Mouse (Mus musculus): ENCODE measurements at regions not wholly inside any gene's neighbourhood (a gene's known extent, or its start where the extent isn't known, plus 50 kb on each side); places are given as distances from the start of the nearest gene placed in this dataset.

GRCm38 (mm10) chr2:27812946-27813345 is 73.3 kb upstream of the Col5a1 start:
- Histone ChIP-seq H3K9me3 (ENCODE audit: control insufficient read depth, low read length) (no peaks in the 10 kb centered on the region), H3K27me3 (ENCODE audit: control insufficient read depth, insufficient read depth, low read length) (no peaks in the 10 kb centered on the region), H3K4me3 (ENCODE audit: low read depth, low read length) (no peak overlapping the region), H3K4me1 (ENCODE audit: control insufficient read depth, insufficient read depth, low read length) (peaks cover 12% of the 10 kb centered on the region), H3K27ac (replicated peaks; ENCODE audit: low read depth, low read length) (no peak overlapping the region), H3K9ac (ENCODE audit: low read length) (no peak overlapping the region), H3K36me3 (ENCODE audit: control insufficient read depth, insufficient read depth, low read length) (no peaks in the 10 kb centered on the region), H3K4me2 (ENCODE audit: low read depth, severe bottlenecking) (no peak overlapping the region)
- 15% methylated on average over 3 of the region's 3 CpGs for WGBS
- DNase-seq (ENCODE audit: low spot score) (no peak), ATAC-seq (ENCODE audit: insufficient number of reproducible peaks, low FRiP score, low TSS enrichment, low read depth) (no peak)

- H3K27me3 ChIP-seq (ENCODE audit: control insufficient read depth, insufficient read depth, low read length), result no peaks in the 10 kb centered on the region
- H3K4me3 ChIP-seq (ENCODE audit: low read depth, low read length), result no peak overlapping the region
- no peaks in the 10 kb centered on the region for H3K9me3 ChIP-seq (ENCODE audit: control insufficient read depth, low read length)
- no peak overlapping the region for H3K4me2 ChIP-seq (ENCODE audit: low read depth, severe bottlenecking)
- H3K27ac ChIP-seq (replicated peaks; ENCODE audit: low read depth, low read length), result no peak overlapping the region
- ATAC-seq (ENCODE audit: insufficient number of reproducible peaks, low FRiP score, low TSS enrichment, low read depth) (peak; percentile 39; the same call in 1 of the 2 replicates), DNase-seq (ENCODE audit: low spot score) (peak; percentile 67)
- H3K9ac ChIP-seq (ENCODE audit: low read length), result no peak overlapping the region
- peaks cover 12% of the 10 kb centered on the region for H3K4me1 ChIP-seq (ENCODE audit: control insufficient read depth, insufficient read depth, low read length)
- H3K36me3 ChIP-seq (ENCODE audit: control insufficient read depth, insufficient read depth, low read length), result no peaks in the 10 kb centered on the region
- WGBS, result 8% methylated on average over 6 of the region's 6 CpGs
Measured at GRCm38 (mm10) chr2:27813370-27813769, 72.9 kb upstream of the Col5a1 start.

GRCm38 (mm10) chr2:27818656-27819055 is 67.6 kb upstream of the Col5a1 start:
- DNase-seq (ENCODE audit: low spot score), result no peak
- 50% methylated on average over 4 of the region's 4 CpGs for WGBS
- H3K9me3 ChIP-seq (ENCODE audit: control insufficient read depth, low read length), result no peaks in the 10 kb centered on the region
- no peak overlapping the region for H3K4me3 ChIP-seq (ENCODE audit: low read depth, low read length)
- peaks cover 5% of the 10 kb centered on the region for H3K4me1 ChIP-seq (ENCODE audit: control insufficient read depth, insufficient read depth, low read length)
- H3K36me3 ChIP-seq (ENCODE audit: control insufficient read depth, insufficient read depth, low read length), result no peaks in the 10 kb centered on the region
- no peak for ATAC-seq (ENCODE audit: insufficient number of reproducible peaks, low FRiP score, low TSS enrichment, low read depth)
- no peaks in the 10 kb centered on the region for H3K27me3 ChIP-seq (ENCODE audit: control insufficient read depth, insufficient read depth, low read length)
- H3K9ac ChIP-seq (ENCODE audit: low read length), result no peak overlapping the region; the same call in 1 of the 2 replicates
- H3K4me2 ChIP-seq (ENCODE audit: low read depth, severe bottlenecking), result no peak overlapping the region
- no peak overlapping the region for H3K27ac ChIP-seq (replicated peaks; ENCODE audit: low read depth, low read length)

- H3K9me3 ChIP-seq (ENCODE audit: control insufficient read depth, low read length), result no peaks in the 10 kb centered on the region
- H3K4me3 ChIP-seq (ENCODE audit: low read depth, low read length), result no peak overlapping the region
- H3K27ac ChIP-seq (replicated peaks; ENCODE audit: low read depth, low read length), result no peak overlapping the region
- peaks cover 6% of the 10 kb centered on the region; the same call in 1 of the 2 replicates for H3K4me1 ChIP-seq (ENCODE audit: control insufficient read depth, insufficient read depth, low read length)
- H3K9ac ChIP-seq (ENCODE audit: low read length), result no peak overlapping the region
- H3K36me3 ChIP-seq (ENCODE audit: control insufficient read depth, insufficient read depth, low read length), result no peaks in the 10 kb centered on the region
- ATAC-seq (ENCODE audit: insufficient number of reproducible peaks, low FRiP score, low TSS enrichment, low read depth) (no peak), DNase-seq (ENCODE audit: low spot score) (no peak)
- H3K27me3 ChIP-seq (ENCODE audit: control insufficient read depth, insufficient read depth, low read length), result no peaks in the 10 kb centered on the region
- no peak overlapping the region for H3K4me2 ChIP-seq (ENCODE audit: low read depth, severe bottlenecking)
- 85% methylated on average over 2 of the region's 2 CpGs for WGBS
Measured at GRCm38 (mm10) chr2:27826826-27827225, 59.4 kb upstream of the Col5a1 start.

- no peak for DNase-seq (ENCODE audit: low spot score)
- Histone ChIP-seq H3K9me3 (ENCODE audit: control insufficient read depth, low read length) (no peaks in the 10 kb centered on the region), H3K9ac (ENCODE audit: low read length) (no peak overlapping the region), H3K4me2 (ENCODE audit: low read depth, severe bottlenecking) (no peak overlapping the region), H3K4me3 (ENCODE audit: low read depth, low read length) (no peak overlapping the region), H3K27ac (replicated peaks; ENCODE audit: low read depth, low read length) (no peak overlapping the region), H3K4me1 (ENCODE audit: control insufficient read depth, insufficient read depth, low read length) (peaks cover 6% of the 10 kb centered on the region; the same call in 1 of the 2 replicates), H3K36me3 (ENCODE audit: control insufficient read depth, insufficient read depth, low read length) (no peaks in the 10 kb centered on the region), H3K27me3 (ENCODE audit: control insufficient read depth, insufficient read depth, low read length) (no peaks in the 10 kb centered on the region)
- no peak for ATAC-seq (ENCODE audit: insufficient number of reproducible peaks, low FRiP score, low TSS enrichment, low read depth)
- 87% methylated on average over 5 of the region's 5 CpGs for WGBS
Measured at GRCm38 (mm10) chr2:27827582-27827981, 58.6 kb upstream of the Col5a1 start.

GRCm38 (mm10) chr2:27828237-27828636 is 58.0 kb upstream of the Col5a1 start:
- 58% methylated on average over 6 of the region's 6 CpGs for WGBS
- H3K36me3 ChIP-seq (ENCODE audit: control insufficient read depth, insufficient read depth, low read length), result no peaks in the 10 kb centered on the region
- ATAC-seq (ENCODE audit: insufficient number of reproducible peaks, low FRiP score, low TSS enrichment, low read depth) (no peak), DNase-seq (ENCODE audit: low spot score) (no peak)
- H3K4me1 ChIP-seq (ENCODE audit: control insufficient read depth, insufficient read depth, low read length), result peaks cover 6% of the 10 kb centered on the region; the same call in 1 of the 2 replicates
- H3K4me3 ChIP-seq (ENCODE audit: low read depth, low read length), result no peak overlapping the region
- H3K4me2 ChIP-seq (ENCODE audit: low read depth, severe bottlenecking), result no peak overlapping the region
- H3K9ac ChIP-seq (ENCODE audit: low read length), result no peak overlapping the region
- H3K27me3 ChIP-seq (ENCODE audit: control insufficient read depth, insufficient read depth, low read length), result no peaks in the 10 kb centered on the region
- H3K9me3 ChIP-seq (ENCODE audit: control insufficient read depth, low read length), result no peaks in the 10 kb centered on the region
- H3K27ac ChIP-seq (replicated peaks; ENCODE audit: low read depth, low read length), result no peak overlapping the region

GRCm38 (mm10) chr2:27829551-27829950 is 56.7 kb upstream of the Col5a1 start:
- no peak overlapping the region for H3K27ac ChIP-seq (replicated peaks; ENCODE audit: low read depth, low read length)
- WGBS, result 66% methylated on average over 5 of the region's 5 CpGs

GRCm38 (mm10) chr2:27834971-27835370 is 51.3 kb upstream of the Col5a1 start:
- Histone ChIP-seq H3K4me2 (ENCODE audit: low read depth, severe bottlenecking) (no peak overlapping the region), H3K27ac (replicated peaks; ENCODE audit: low read depth, low read length) (no peak overlapping the region), H3K4me3 (ENCODE audit: low read depth, low read length) (no peak overlapping the region), H3K4me1 (ENCODE audit: control insufficient read depth, insufficient read depth, low read length) (peaks cover 24% of the 10 kb centered on the region), H3K27me3 (ENCODE audit: control insufficient read depth, insufficient read depth, low read length) (no peaks in the 10 kb centered on the region), H3K9me3 (ENCODE audit: control insufficient read depth, low read length) (no peaks in the 10 kb centered on the region), H3K9ac (ENCODE audit: low read length) (no peak overlapping the region), H3K36me3 (ENCODE audit: control insufficient read depth, insufficient read depth, low read length) (no peaks in the 10 kb centered on the region)
- ATAC-seq (ENCODE audit: insufficient number of reproducible peaks, low FRiP score, low TSS enrichment, low read depth) (no peak), DNase-seq (ENCODE audit: low spot score) (no peak)
- WGBS, result 88% methylated on average over 4 of the region's 4 CpGs

More at GRCm38 (mm10) chr2:27829551-27829950, 56.7 kb upstream of the Col5a1 start:
- Histone ChIP-seq H3K4me1 (ENCODE audit: control insufficient read depth, insufficient read depth, low read length) (peaks cover 9% of the 10 kb centered on the region), H3K4me3 (ENCODE audit: low read depth, low read length) (no peak overlapping the region), H3K36me3 (ENCODE audit: control insufficient read depth, insufficient read depth, low read length) (no peaks in the 10 kb centered on the region), H3K4me2 (ENCODE audit: low read depth, severe bottlenecking) (no peak overlapping the region), H3K9me3 (ENCODE audit: control insufficient read depth, low read length) (no peaks in the 10 kb centered on the region), H3K9ac (ENCODE audit: low read length) (no peak overlapping the region), H3K27me3 (ENCODE audit: control insufficient read depth, insufficient read depth, low read length) (no peaks in the 10 kb centered on the region)
- no peak for ATAC-seq (ENCODE audit: insufficient number of reproducible peaks, low FRiP score, low TSS enrichment, low read depth)
- DNase-seq (ENCODE audit: low spot score), result no peak
